Mouse (Mus musculus): ENCODE data around the gene Mrpl39.

Gene Mrpl39

DNA sequence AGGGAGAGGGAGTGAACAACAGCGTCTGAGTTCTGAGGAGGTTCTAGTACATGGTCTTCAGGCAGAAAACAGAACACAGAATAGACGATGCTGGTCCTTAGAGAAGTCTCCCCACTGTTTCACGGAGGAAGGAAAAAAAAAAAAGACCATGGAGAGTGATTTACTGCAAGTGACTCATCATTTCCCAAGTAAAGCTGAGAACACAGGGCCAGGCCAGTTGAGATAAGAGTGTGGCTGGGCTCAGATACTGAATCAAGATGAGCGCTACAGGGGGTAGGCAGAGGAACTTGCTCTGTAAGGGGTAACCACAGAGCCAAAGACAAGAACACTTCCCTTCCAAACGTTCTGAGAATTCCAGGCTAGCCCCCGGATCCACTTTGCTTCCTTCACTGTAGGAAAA is 36.8 kb downstream of the Mrpl39 start:
- no peak for DNase-seq (ENCODE audit: low spot score)

DNA sequence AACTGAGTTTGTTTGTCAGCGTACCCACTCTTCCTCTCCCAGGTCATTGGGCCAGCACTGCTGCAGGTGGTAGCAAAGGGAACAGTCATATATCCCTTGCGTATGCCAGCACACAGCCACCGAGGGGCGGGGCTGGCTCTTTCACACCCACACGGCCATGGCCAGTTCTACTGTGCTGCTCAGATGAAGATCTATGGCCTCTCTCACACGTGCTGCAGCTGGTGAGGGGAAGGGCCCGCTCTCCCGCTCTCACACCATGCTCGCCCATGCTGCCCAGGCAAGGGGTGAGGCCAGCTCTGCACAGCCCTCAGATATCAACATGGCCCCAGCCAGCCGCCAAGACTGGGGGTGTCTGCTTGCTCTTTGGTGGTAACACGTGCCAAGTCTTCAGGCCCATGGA is 39.4 kb downstream of the Mrpl39 start:
- no peak for DNase-seq (ENCODE audit: low spot score)

- no peak for DNase-seq (ENCODE audit: low spot score)
Observed at GRCm38 (mm10) chr16:84681991-84682390, 53.6 kb downstream of the Mrpl39 start.

- DNase-seq (ENCODE audit: low spot score): no peak
Observed at GRCm38 (mm10) chr16:84680760-84681159, 54.8 kb downstream of the Mrpl39 start.

- DNase-seq (ENCODE audit: low spot score): no peak
Observed at GRCm38 (mm10) chr16:84677292-84677691, 58.2 kb downstream of the Mrpl39 start.
